Mouse (Mus musculus) heart, adult 18-20 months (tissue): ENCODE results near the gene Olfr177. TPM values are rescaled to one million over a fixed set of nuclear protein-coding genes. Genes with fewer than 3 reads are reported as not detected.

Experiments used
- DNase-seq, 2 experiments: peaks; one replicate each; pipeline ENCODE4 v3.0.0; 2021 to 2022; ENCODE audit warnings: mixed read lengths in 1 of 2
- long read RNA-seq, 2 experiments: library from polyadenylated mRNA; stranded (forward); transcript quantifications; one replicate each; pipeline ENCODE4 v2.0.0; 2021
- total RNA-seq, 2 experiments: library from RNA; stranded (reverse); gene quantifications; 2 replicates each; pipeline ENCODE4 v1.2.3; 2021

Gene Olfr177
- total RNA-seq = not detected
- long read RNA-seq, experiment 1 = 0 reads
- long read RNA-seq, experiment 2 = 0 reads

DNA sequence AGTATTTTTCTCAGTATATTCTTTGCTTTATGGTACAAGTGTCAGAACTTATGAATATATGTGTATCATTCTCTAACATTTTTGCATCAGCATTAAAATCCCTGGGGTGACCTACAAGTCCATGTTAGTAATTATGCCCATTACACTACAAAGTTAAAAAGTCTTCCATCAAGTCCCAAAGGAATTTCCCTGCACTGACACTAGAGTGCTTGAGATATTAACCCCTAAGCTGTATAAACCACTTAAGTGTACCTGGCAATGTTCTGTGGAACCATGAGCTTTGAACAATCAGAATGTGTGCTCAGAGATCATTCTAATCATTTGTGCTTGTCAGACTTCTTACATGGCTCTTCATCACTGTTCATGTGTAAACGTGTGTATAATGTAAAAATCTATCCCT lies at the start of gene Olfr177:
Gene Olfr177 (minus strand): TSS at position 101 of the 400 bp plus-strand sequence.
- no peak for DNase-seq

DNA sequence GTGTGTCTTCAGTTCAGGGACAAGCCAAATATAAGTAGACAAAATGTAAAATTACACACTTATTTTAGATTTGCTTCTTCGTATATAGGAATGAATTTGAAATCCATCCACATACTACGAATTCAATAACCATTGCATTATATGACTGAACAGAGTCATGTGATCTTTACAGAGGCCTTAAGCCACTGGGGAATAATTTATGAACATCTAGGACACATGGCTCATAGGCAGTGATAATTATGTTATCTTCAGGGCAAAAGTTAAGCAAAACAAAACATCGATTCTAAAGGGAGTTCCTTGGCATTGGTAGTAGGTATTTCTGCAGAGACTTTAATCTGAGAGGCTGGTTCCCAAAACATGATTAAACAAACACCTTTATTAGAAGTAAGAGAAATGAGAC lies 17.4 kb upstream of the Olfr177 start, which contains the start of gene Olfr178:
Gene Olfr178 (minus strand): TSS at position 101 of the 400 bp plus-strand sequence.
- no peak for DNase-seq

DNA sequence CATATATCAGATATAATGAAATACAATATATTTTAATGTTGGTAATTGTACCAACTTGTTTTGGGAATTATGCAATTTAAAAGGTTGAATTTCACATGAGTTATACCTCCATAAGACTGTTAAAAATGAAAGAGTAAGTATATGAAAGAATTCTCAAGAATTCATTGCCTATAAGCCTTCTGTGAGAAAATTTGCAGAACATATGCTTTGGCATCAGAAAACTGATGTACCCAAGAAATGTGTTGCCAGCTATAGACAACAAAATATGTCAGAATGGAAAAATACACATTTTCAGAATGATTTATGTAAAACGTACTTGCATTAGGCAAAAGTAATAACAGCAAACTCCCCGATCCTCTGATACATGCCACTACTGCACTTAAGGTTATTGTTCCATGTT lies 9.8 kb upstream of the Olfr177 start:
- DNase-seq = no peak

DNA sequence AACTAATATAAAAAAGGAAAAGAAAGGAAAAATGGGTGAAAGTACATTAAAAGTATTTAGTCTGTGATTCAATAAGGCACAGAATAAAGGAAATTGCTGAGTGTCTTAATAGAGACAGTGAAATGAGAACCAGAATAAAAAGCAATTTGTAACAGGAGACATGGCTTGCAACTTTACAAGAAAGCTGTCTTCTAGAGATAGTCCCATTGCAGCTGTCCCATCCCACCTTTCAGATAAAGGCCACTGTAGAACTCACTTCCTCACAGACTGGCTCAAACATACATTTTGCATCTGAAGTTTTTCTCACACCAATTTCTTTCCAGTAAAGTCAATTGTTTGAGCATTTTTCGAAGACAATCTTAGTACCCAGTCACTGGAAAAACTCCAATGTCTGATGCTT lies 13.1 kb downstream of the Olfr177 start:
- DNase-seq = no peak

DNA sequence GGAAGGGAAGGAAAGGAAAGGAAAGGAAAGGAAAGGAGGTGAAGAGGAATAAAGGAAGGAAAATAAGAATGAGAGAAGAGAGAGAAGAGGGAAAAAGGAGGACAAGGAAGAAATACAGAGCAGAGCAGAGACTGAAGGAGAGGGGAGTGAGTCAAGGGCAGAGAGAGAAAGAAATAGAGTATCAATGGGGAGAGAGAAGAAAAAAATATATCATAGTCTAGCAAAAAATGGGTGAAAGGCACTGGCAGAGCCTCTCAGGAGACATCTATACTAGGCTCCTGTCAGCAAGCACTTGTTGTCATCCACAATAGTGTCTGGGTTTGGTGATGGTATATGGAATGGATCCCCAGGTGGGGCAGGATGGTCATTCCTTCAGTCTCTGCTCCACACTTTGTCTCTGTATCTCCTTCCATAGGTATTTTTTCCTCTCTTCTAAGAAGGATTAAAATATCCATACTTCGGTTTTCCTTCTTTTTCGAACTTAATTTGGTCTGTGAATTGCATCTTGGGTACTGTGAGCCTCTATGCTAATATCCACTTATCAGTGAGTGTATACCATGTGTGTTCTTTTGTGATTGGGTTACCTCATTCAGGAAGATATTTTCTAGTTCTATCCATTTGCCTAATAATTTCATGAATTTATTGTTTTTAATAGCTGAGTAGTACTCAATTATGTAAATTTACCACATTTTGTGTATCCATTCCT lies 14.4 kb downstream of the Olfr177 start:
- DNase-seq = no peak

DNA sequence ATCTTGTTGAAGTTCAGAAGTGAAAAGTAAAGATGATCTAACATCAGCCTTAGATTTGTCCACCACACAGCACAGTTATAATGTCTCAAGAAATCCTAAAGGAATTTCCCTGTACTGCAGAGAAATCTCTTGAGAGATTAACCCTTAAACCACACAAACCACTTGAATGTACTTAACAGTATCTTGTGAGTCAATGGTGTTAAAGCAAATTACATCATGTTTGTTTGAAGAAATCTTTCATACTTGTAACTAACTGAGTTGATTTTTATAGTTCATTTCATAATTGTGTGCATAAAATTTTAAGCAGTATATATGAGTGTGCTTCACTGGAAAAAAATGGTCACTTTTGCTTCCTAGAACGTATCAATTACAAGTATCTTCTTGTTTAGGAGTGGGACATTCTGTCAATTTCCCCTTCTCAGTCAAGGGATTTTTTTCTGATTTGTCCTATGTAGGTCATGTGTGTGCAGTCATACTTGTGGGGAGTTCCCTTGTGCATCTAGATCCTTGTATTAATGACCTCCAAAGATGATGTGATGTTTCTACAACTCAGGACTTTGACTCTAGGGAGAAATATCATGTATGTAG lies 47.7 kb downstream of the Olfr177 start, which contains the start of gene Olfr175-ps1:
Gene Olfr175-ps1 (minus strand): TSS at position 51 of the 588 bp plus-strand sequence.
- DNase-seq = no peak

Other genes with a start within 250 kb of the Olfr177 start
- gene E330017A01Rik, start 236.0 kb downstream of the Olfr177 start, total RNA-seq = not detected
- 10 to 100 TPM; 36.5 to 37.9 TPM for gene Cpox, start 204.5 kb downstream of the Olfr177 start, total RNA-seq
- not detected for gene Gpr15, start 155.7 kb downstream of the Olfr177 start, total RNA-seq
- 10 to 100 TPM; 48.7 to 51.0 TPM for gene Cldnd1, start 146.9 kb downstream of the Olfr177 start, total RNA-seq
- gene Olfr172, start 111.6 kb downstream of the Olfr177 start, total RNA-seq = not detected
- gene Olfr173, start 74.5 kb downstream of the Olfr177 start, total RNA-seq = not detected
- not detected for gene Olfr175-ps1, start 48.0 kb downstream of the Olfr177 start, total RNA-seq
- gene Olfr178, start 17.3 kb upstream of the Olfr177 start, total RNA-seq = not detected
- gene Olfr181, start 54.0 kb upstream of the Olfr177 start, total RNA-seq = not detected
- not detected for gene Olfr180, start 54.6 kb upstream of the Olfr177 start, total RNA-seq
- not detected for gene Olfr183, start 120.6 kb upstream of the Olfr177 start, total RNA-seq
- gene Olfr186, start 155.5 kb upstream of the Olfr177 start, total RNA-seq = not detected
- gene Olfr187, start 165.0 kb upstream of the Olfr177 start, total RNA-seq = not detected
- not detected for gene Olfr190, start 203.2 kb upstream of the Olfr177 start, total RNA-seq
- not detected for gene Olfr191, start 215.1 kb upstream of the Olfr177 start, total RNA-seq
- gene Olfr193, start 237.1 kb upstream of the Olfr177 start, total RNA-seq = not detected
- not detected for gene Olfr194, start 246.3 kb upstream of the Olfr177 start, total RNA-seq